Mouse (Mus musculus): ENCODE measurements around the gene Prkacb. TPM values are rescaled to one million over a fixed set of nuclear protein-coding genes. Genes with fewer than 3 reads are reported as not detected.

Prkacb gene
- polyA plus RNA-seq, 1 experiment from 2014 or later: 186 TPM

GRCm38 (mm10) chr3:146681696-146682095 lies 131.1 kb downstream of the Prkacb start:
- Histone ChIP-seq H3K27me3 (ENCODE audit: control insufficient read depth, insufficient read depth, low read length) (no peaks in the 10 kb centered on the region; the same call in 1 of the 2 replicates), H3K4me1 (ENCODE audit: control insufficient read depth, insufficient read depth, low read length) (peaks cover 10% of the 10 kb centered on the region; the same call in 1 of the 2 replicates), H3K4me3 (replicated peaks; ENCODE audit: low read depth, low read length) (peak overlapping the region; percentile 19; the same call in 1 of the 2 replicates), H3K4me2 (ENCODE audit: low read length) (peak overlapping the region; percentile 48), H3K36me3 (ENCODE audit: control insufficient read depth, insufficient read depth, low read length) (no peaks in the 10 kb centered on the region), H3K9ac (replicated peaks; ENCODE audit: low read length) (no peak overlapping the region), H3K9me3 (ENCODE audit: control insufficient read depth, low read length) (no peaks in the 10 kb centered on the region), H3K27ac (replicated peaks; ENCODE audit: low read depth, low read length) (peak overlapping the region; percentile 52)
- 68% methylated on average over 8 of the region's 8 CpGs for WGBS
- DNase-seq: peak; percentile 16
- ATAC-seq (ENCODE audit: low FRiP score, low TSS enrichment): no peak

- ATAC-seq (ENCODE audit: low FRiP score, low TSS enrichment) (no peak), DNase-seq (no peak)
- Histone ChIP-seq H3K4me3 (replicated peaks; ENCODE audit: low read depth, low read length) (no peak overlapping the region), H3K4me2 (ENCODE audit: low read length) (no peak overlapping the region), H3K4me1 (ENCODE audit: control insufficient read depth, insufficient read depth, low read length) (peaks cover 10% of the 10 kb centered on the region; the same call in 1 of the 2 replicates), H3K36me3 (ENCODE audit: control insufficient read depth, insufficient read depth, low read length) (no peaks in the 10 kb centered on the region), H3K9me3 (ENCODE audit: control insufficient read depth, low read length) (no peaks in the 10 kb centered on the region), H3K27me3 (ENCODE audit: control insufficient read depth, insufficient read depth, low read length) (no peaks in the 10 kb centered on the region; the same call in 1 of the 2 replicates), H3K9ac (replicated peaks; ENCODE audit: low read length) (no peak overlapping the region), H3K27ac (replicated peaks; ENCODE audit: low read depth, low read length) (no peak overlapping the region)
- 91% methylated on average over 13 of the region's 13 CpGs for WGBS
Measured at GRCm38 (mm10) chr3:146680625-146681024, 132.2 kb downstream of the Prkacb start.

GRCm38 (mm10) chr3:146679646-146680045 lies 133.1 kb downstream of the Prkacb start:
- no peak overlapping the region for H3K27ac ChIP-seq (replicated peaks; ENCODE audit: low read depth, low read length)
- no peak overlapping the region for H3K9ac ChIP-seq (replicated peaks; ENCODE audit: low read length)
- DNase-seq (no peak), ATAC-seq (ENCODE audit: low FRiP score, low TSS enrichment) (no peak)
- no peaks in the 10 kb centered on the region for H3K36me3 ChIP-seq (ENCODE audit: control insufficient read depth, insufficient read depth, low read length)
- H3K4me1 ChIP-seq (ENCODE audit: control insufficient read depth, insufficient read depth, low read length): peaks cover 6% of the 10 kb centered on the region; the same call in 1 of the 2 replicates
- no peaks in the 10 kb centered on the region; the same call in 1 of the 2 replicates for H3K27me3 ChIP-seq (ENCODE audit: control insufficient read depth, insufficient read depth, low read length)
- 93% methylated on average over 16 of the region's 16 CpGs for WGBS
- no peak overlapping the region for H3K4me3 ChIP-seq (replicated peaks; ENCODE audit: low read depth, low read length)
- H3K9me3 ChIP-seq (ENCODE audit: control insufficient read depth, low read length): no peaks in the 10 kb centered on the region
- H3K4me2 ChIP-seq (ENCODE audit: low read length): no peak overlapping the region

Other genes starting within 250 kb of the Prkacb start
- not detected in 2 replicates for gene Uox, start 242.6 kb downstream of the Prkacb start, polyA plus RNA-seq (2014; fragmentation: Nextera tagmentation; extraction: Ambion mirVana)
- not detected in 2 replicates for gene Dnase2b, start 197.4 kb downstream of the Prkacb start, polyA plus RNA-seq (2014; fragmentation: Nextera tagmentation; extraction: Ambion mirVana)
- not detected in 2 replicates for gene 4930503B20Rik, start 161.7 kb downstream of the Prkacb start, polyA plus RNA-seq (2014; fragmentation: Nextera tagmentation; extraction: Ambion mirVana)
- gene Samd13, start 127.4 kb downstream of the Prkacb start, polyA plus RNA-seq (2014; fragmentation: Nextera tagmentation; extraction: Ambion mirVana): 0.53 TPM in 1 of 2 replicates, not detected in the other
- gene Ttll7, start 39.4 kb upstream of the Prkacb start, polyA plus RNA-seq (2014; fragmentation: Nextera tagmentation; extraction: Ambion mirVana): 8.4 and 10.2 TPM in 2 replicates

Data from midbrain, embryonic 14.5 days (tissue).